Mouse (Mus musculus) heart, embryonic 14.5 days (tissue): ENCODE measurements around the gene Nmrk2. TPM values are rescaled to one million over a fixed set of nuclear protein-coding genes. Genes with fewer than 3 reads are reported as not detected.
A peak's percentile ranks its signal among the peaks of the same experiment; 100 is the strongest.

Source experiments
- ATAC-seq: fragments of 200-750 bp; cut with Nextera tagmentation; 2 replicates; pipeline ENCODE4 v1.8.0; 2017; ENCODE audit warnings: low read depth, moderate TSS enrichment; ENCODE audit not compliant: insufficient number of reproducible peaks, insufficient read depth, low FRiP score
- H3K27ac ChIP-seq, 2 experiments: fragments of 200-500 bp in 1 of 2; fragments of 300-500 bp in 1 of 2; sonication (generic) in 1 of 2; replicated peaks in 1 of 2; 2 replicates each; pipeline ENCODE4 v1.5.1; 2012 to 2014; ENCODE audit warnings: low read depth in 2 of 2, low read length in 2 of 2, control low read depth in 1 of 2, mild to moderate bottlenecking in 1 of 2, mixed read lengths in 1 of 2; ENCODE audit not compliant: control insufficient read depth in 1 of 2, insufficient read depth in 1 of 2
- H3K27me3 ChIP-seq: fragments of 300-500 bp; sonication (generic); 2 replicates; pipeline ENCODE4 v1.6.1; 2014; ENCODE audit warnings: mild to moderate bottlenecking, low read length, control low read depth; ENCODE audit not compliant: control insufficient read depth, insufficient read depth
- H3K36me3 ChIP-seq: fragments of 300-500 bp; sonication (generic); 2 replicates; pipeline ENCODE4 v1.6.1; 2014; ENCODE audit warnings: mild to moderate bottlenecking, control low read depth, low read length, mixed read lengths; ENCODE audit not compliant: control insufficient read depth, insufficient read depth
- H3K4me1 ChIP-seq, 2 experiments: fragments of 200-500 bp in 1 of 2; fragments of 300-500 bp in 1 of 2; sonication (generic) in 1 of 2; 2 replicates each; pipeline ENCODE4 v1.6.1; 2012 to 2014; ENCODE audit warnings: low read length in 2 of 2, control low read depth in 1 of 2, mixed read lengths in 1 of 2; ENCODE audit not compliant: control insufficient read depth in 2 of 2, insufficient read depth in 2 of 2
- H3K4me2 ChIP-seq: fragments of 300-500 bp; sonication (generic); 2 replicates; pipeline ENCODE4 v1.6.1; 2014; ENCODE audit warnings: mild to moderate bottlenecking, low read length
- H3K4me3 ChIP-seq, 2 experiments: fragments of 200-500 bp in 1 of 2; fragments of 300-500 bp in 1 of 2; sonication (generic) in 1 of 2; 2 replicates each; pipeline ENCODE4 v1.5.1; 2012 to 2014; ENCODE audit warnings: low read length in 2 of 2, mild to moderate bottlenecking in 2 of 2, control low read depth in 1 of 2, low read depth in 1 of 2, moderate library complexity in 1 of 2; ENCODE audit not compliant: control insufficient read depth in 1 of 2, insufficient read depth in 1 of 2
- H3K9ac ChIP-seq: fragments of 300-500 bp; sonication (generic); 2 replicates; pipeline ENCODE4 v1.6.1; 2014; ENCODE audit warnings: mild to moderate bottlenecking, low read length
- H3K9me3 ChIP-seq: fragments of 300-500 bp; sonication (generic); 2 replicates; pipeline ENCODE4 v1.6.1; 2016; ENCODE audit warnings: low read length, control low read depth; ENCODE audit not compliant: control insufficient read depth
- WGBS: fragments of 180-500 bp; shearing (Covaris S2); extraction: QIAGEN DNeasy Blood & Tissue Kit; methylation state at CpG from one replicate; pipeline ENCODE4 v1.1.7; 2014; 5-methylcytosine and 5-hydroxymethylcytosine counted together
- polyA plus RNA-seq: library from polyadenylated mRNA; unstranded; fragments of >200 nt; fragmentation: Nextera tagmentation; extraction: Ambion mirVana; gene quantifications from 2 replicates; pipeline ENCODE4 v1.2.1, GENCODE M21; 2014

Nmrk2 gene
- polyA plus RNA-seq, 1 experiment from 2014 or later, result 8.3 TPM

GRCm38 (mm10) chr10:81198230-81198629 is 3.6 kb downstream of the Nmrk2 start:
- peak overlapping the region; percentile 99 for H3K9ac ChIP-seq

GRCm38 (mm10) chr10:81197305-81197704 is 4.5 kb downstream of the Nmrk2 start:
- H3K4me1 ChIP-seq, result peaks cover 42 to 59% of the 10 kb centered on the region in 2 experiments
- H3K9me3 ChIP-seq, result no peaks in the 10 kb centered on the region
- H3K27ac ChIP-seq, result peak overlapping the region; percentile 100
- peaks cover 6% of the 10 kb centered on the region; the same call in 1 of the 2 replicates for H3K27me3 ChIP-seq
- H3K9ac ChIP-seq, result peak overlapping the region; percentile 99
- H3K36me3 ChIP-seq, result peaks cover 3% of the 10 kb centered on the region; the same call in 1 of the 2 replicates
- peak overlapping the region; percentile 86 for H3K4me2 ChIP-seq
- WGBS, result 21% methylated on average over 6 of the region's 6 CpGs
- H3K4me3 ChIP-seq, result peak overlapping the region; percentile 10 to 59; a peak in 3 of 4 replicates
- ATAC-seq, result no peak

More at GRCm38 (mm10) chr10:81198230-81198629, 3.6 kb downstream of the Nmrk2 start:
- peaks cover 3% of the 10 kb centered on the region; the same call in 1 of the 2 replicates for H3K36me3 ChIP-seq
- no peaks in the 10 kb centered on the region for H3K9me3 ChIP-seq
- H3K4me3 ChIP-seq, result no peak overlapping the region
- H3K27me3 ChIP-seq, result peaks cover 6% of the 10 kb centered on the region; the same call in 1 of the 2 replicates
- H3K4me1 ChIP-seq, result peaks cover 44 to 61% of the 10 kb centered on the region in 2 experiments
- peak overlapping the region in 1 of 2 experiments; percentile 91; a peak in 3 of 4 replicates for H3K27ac ChIP-seq
- H3K4me2 ChIP-seq, result peak overlapping the region; percentile 86
- whole genome bisulfite sequencing, result 6% methylated on average over 9 of the region's 9 CpGs
- ATAC-seq, result no peak

GRCm38 (mm10) chr10:81196470-81197065 is 5.3 kb downstream of the Nmrk2 start:
- H3K36me3 ChIP-seq, result peaks cover 4% of the 10 kb centered on the region; the same call in 1 of the 2 replicates
- H3K9me3 ChIP-seq, result no peaks in the 10 kb centered on the region
- peaks cover 41 to 58% of the 10 kb centered on the region in 2 experiments for H3K4me1 ChIP-seq
- no peak for ATAC-seq
- H3K4me3 ChIP-seq, result peak overlapping the region; percentile 59 to 64
- H3K4me2 ChIP-seq, result peak overlapping the region; percentile 86
- H3K27ac ChIP-seq, result peak overlapping the region; percentile 100
- peak overlapping the region; percentile 99 for H3K9ac ChIP-seq
- 41% methylated on average over 11 of the region's 11 CpGs for WGBS
- peaks cover 6% of the 10 kb centered on the region; the same call in 1 of the 2 replicates for H3K27me3 ChIP-seq

GRCm38 (mm10) chr10:81195300-81195699 is 6.6 kb downstream of the Nmrk2 start:
- Histone ChIP-seq H3K9me3 (no peaks in the 10 kb centered on the region), H3K4me3 (peak overlapping the region; percentile 59 to 64), H3K36me3 (peaks cover 16% of the 10 kb centered on the region), H3K9ac (peak overlapping the region; percentile 99), H3K4me1 (peaks cover 30 to 51% of the 10 kb centered on the region in 2 experiments), H3K27me3 (peaks cover 6% of the 10 kb centered on the region; the same call in 1 of the 2 replicates), H3K27ac (peak overlapping the region; percentile 100), H3K4me2 (peak overlapping the region; percentile 86)
- ATAC-seq, result no peak
- 18% methylated on average over 4 of the region's 4 CpGs for WGBS

- Histone ChIP-seq H3K4me1 (peaks cover 19 to 40% of the 10 kb centered on the region in 2 experiments), H3K4me2 (peak overlapping the region; percentile 86), H3K27me3 (peaks cover 6% of the 10 kb centered on the region; the same call in 1 of the 2 replicates), H3K36me3 (peaks cover 24% of the 10 kb centered on the region), H3K4me3 (peak overlapping the region; percentile 59 to 64), H3K9me3 (no peaks in the 10 kb centered on the region), H3K27ac (peak overlapping the region; percentile 100), H3K9ac (peak overlapping the region; percentile 99)
- peak; percentile 61 for ATAC-seq
- WGBS, result 8% methylated on average over 37 of the region's 37 CpGs
Measured at GRCm38 (mm10) chr10:81193991-81194774, 7.7 kb downstream of the Nmrk2 start.

- Histone ChIP-seq H3K4me3 (peak overlapping the region; percentile 48 to 60), H3K9me3 (no peaks in the 10 kb centered on the region), H3K36me3 (peaks cover 32% of the 10 kb centered on the region), H3K4me1 (peaks cover 16 to 33% of the 10 kb centered on the region in 2 experiments), H3K27ac (peak overlapping the region; percentile 87 to 100), H3K27me3 (no peaks in the 10 kb centered on the region), H3K4me2 (peak overlapping the region; percentile 95), H3K9ac (peak overlapping the region; percentile 99)
- 0 out of 2 replicates have a peak, but pooled peaks have one; percentile 3 for ATAC-seq
- 7% methylated on average over 19 of the region's 19 CpGs for WGBS
Measured at GRCm38 (mm10) chr10:81192968-81193501, 8.8 kb downstream of the Nmrk2 start.

- peaks cover 16 to 32% of the 10 kb centered on the region in 2 experiments for H3K4me1 ChIP-seq
- no peaks in the 10 kb centered on the region for H3K27me3 ChIP-seq
- peak overlapping the region; percentile 99 for H3K9ac ChIP-seq
- peak overlapping the region; percentile 95 for H3K4me2 ChIP-seq
- no peaks in the 10 kb centered on the region for H3K9me3 ChIP-seq
- under 1% methylated on average over 92 of the region's 93 CpGs for WGBS
- peak overlapping the region; percentile 87 to 100 for H3K27ac ChIP-seq
- ATAC-seq, result peak; percentile 75
- peak overlapping the region; percentile 48 to 60 for H3K4me3 ChIP-seq
- peaks cover 34% of the 10 kb centered on the region for H3K36me3 ChIP-seq
Measured at GRCm38 (mm10) chr10:81192270-81192967, 9.4 kb downstream of the Nmrk2 start.
